Mouse (Mus musculus): ENCODE results near the gene Gse1.

Gse1 gene

DNA sequence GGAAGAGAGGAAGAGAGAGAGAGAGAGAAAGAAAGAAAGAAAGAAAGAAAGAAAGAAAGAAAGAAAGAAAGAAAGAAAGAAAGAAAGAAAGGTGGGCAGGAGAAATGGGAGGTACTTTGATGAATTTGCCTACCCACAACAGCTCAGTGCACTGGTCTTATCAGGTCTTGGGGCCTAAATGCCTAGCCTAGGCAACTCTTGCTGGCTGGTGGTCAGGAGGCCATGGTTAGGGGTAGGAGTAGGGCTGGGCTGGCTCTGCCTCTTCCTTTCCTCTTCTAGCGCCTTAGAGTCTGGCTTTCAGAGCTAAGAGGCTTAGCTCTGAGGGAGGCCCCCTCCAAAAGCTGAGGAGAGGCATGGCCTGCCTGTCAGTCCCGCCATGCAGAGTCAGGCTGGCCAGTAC is 395.4 kb downstream of the Gse1 start:
- POLR2A ChIA-PET: interaction anchor here in 3 of 4 experiments (0.6 to 2.4 kb wide), 11 partner anchors 8 to 420 kb away, joined by 3 to 7 read pairs (median 3); partner anchors contain the start of gene Gm27021 (in 1 of the 3)
- CTCF ChIA-PET: interaction anchor here (0.6 to 2.5 kb wide), 8 partner anchors 17 to 611 kb away, joined by 3 to 7 read pairs (median 3); no protein-coding TSS in a partner anchor

GRCm38 (mm10) chr8:120626461-120626860 is 398.2 kb downstream of the Gse1 start:
- CTCF ChIA-PET: interaction anchor here in 2 of 4 experiments (0.5 to 1.2 kb wide), 13 partner anchors 9 to 953 kb away, joined by 3 to 5 read pairs (median 3); no protein-coding TSS in a partner anchor
- POLR2A ChIA-PET: interaction anchor here in 3 of 4 experiments (0.6 to 1.6 kb wide), 10 partner anchors 8 to 1156 kb away, joined by 3 to 5 read pairs (median 3); no protein-coding TSS in a partner anchor

DNA sequence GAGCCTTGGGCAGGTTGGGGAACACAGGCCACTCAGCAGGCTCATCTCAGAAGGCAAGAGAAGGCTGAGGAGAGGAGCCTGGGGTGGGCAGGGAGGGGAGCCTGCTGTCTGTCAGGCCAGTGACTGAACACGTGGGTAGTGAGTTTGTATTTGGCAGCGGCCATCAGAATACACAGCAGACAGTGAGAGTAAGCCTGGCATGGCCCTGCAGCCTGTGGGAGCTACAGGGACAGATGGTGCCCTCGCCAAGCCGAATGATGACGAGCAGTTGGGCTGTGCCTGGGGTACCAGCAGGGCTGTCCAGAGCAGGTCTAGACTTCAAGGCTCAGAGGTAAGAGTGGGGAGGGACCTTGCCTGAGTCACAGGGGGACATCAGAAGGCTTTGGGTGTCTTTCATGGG is 399.0 kb downstream of the Gse1 start:
- POLR2A ChIA-PET: interaction anchor here in 2 of 4 experiments (1.0 to 1.6 kb wide), 3 partner anchors 9 to 14 kb away, joined by 4 to 5 read pairs (median 4); no protein-coding TSS in a partner anchor
- CTCF ChIA-PET: no interaction called here

DNA sequence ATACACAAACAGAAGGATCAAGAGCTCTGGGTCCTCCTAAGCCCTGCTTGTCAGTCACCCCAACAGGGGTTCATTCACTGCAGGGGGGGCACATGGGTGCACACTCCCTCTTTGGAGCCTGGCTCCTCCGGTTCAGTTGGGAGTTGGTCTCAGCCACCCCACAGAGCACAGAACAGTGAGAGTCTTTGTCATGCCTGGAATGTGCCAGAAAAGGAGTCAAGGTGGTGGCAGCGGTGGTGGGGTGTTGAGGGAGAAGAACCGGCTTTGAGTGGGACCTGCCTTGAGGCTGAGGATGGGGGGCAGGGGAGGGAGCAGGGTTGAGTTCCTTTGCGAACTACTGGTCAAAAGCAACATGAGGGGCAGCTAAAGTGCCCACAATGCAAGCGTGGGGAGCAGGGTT is 401.8 kb downstream of the Gse1 start:
- ChIA-PET POLR2A (interaction anchor here in 3 of 4 experiments (0.8 to 2.5 kb wide), 5 partner anchors 10 to 242 kb away, joined by 3 to 18 read pairs (median 4); no protein-coding TSS in a partner anchor), CTCF (interaction anchor here in 2 of 4 experiments (0.9 to 1.0 kb wide), 2 partner anchors 12 to 310 kb away, joined by 3 read pairs; no protein-coding TSS in a partner anchor)

- POLR2A ChIA-PET: interaction anchor here (0.9 to 3.6 kb wide), 10 partner anchors 9 to 298 kb away, joined by 3 to 25 read pairs (median 4); no protein-coding TSS in a partner anchor
- CTCF ChIA-PET: interaction anchor here in 3 of 4 experiments (0.5 to 1.8 kb wide), 5 partner anchors 81 to 592 kb away, joined by 3 to 4 read pairs (median 3); no protein-coding TSS in a partner anchor
These were observed 402.6 kb downstream of the Gse1 start for GRCm38 (mm10) chr8:120630848-120631247.
